ENCODE assay signal across 8 mouse cellular contexts in the genomic region with DNA sequence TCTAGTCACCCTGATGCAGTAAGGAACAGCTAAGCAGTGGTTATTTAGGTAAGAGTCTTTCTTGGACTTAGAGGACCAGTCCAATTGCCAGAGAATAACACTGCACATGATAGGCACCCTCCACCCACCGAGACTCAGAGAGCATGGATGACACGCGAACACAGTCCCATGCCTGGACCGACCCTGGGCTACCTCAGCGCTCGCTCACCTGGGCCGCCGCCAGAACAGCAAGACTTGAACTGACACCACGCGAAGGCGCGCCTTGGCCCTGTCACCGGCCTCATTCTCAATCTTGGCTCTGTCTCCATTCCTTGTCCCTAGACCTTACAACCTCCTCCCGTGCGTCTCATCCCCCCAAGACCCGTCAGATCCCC. TPM values are rescaled to one million over a fixed set of nuclear protein-coding genes. Genes with fewer than 3 reads are reported as not detected.
DNase-seq lines count a peak whose midpoint lies in the region; ATAC-seq and TF ChIP-seq lines count a peak whose summit lies in the region.

No protein-coding gene starts in this region.

- TF ChIP-seq POLR2A in cortical plate, adult 2 months (IDR thresholded peaks at IDR 0.05; ENCODE audit: extremely low read depth, insufficient read depth, low read length) = no peak

- peaks cover 19% of the 10 kb centered on the region for H3K4me1 ChIP-seq in cortical plate, adult 2 months (ENCODE audit: control insufficient read depth, insufficient read depth, low read length)
- peaks cover 37% of the 10 kb centered on the region for H3K4me1 ChIP-seq in liver, embryonic 16.5 days (ENCODE audit: control insufficient read depth, low read depth, low read length)

- peaks cover 2% of the 10 kb centered on the region; the same call in 1 of the 2 replicates for H3K36me3 ChIP-seq in liver, embryonic 16.5 days (ENCODE audit: control insufficient read depth, insufficient read depth)

- H3K9ac ChIP-seq in liver, embryonic 16.5 days (ENCODE audit: low read depth, low read length) = peak overlapping the region; percentile 92

- no peaks in the 10 kb centered on the region for H3K9me3 ChIP-seq in liver, embryonic 16.5 days (replicated peaks; ENCODE audit: control insufficient read depth, low read length)

- no peak overlapping the region for H3K27ac ChIP-seq in cortical plate, adult 2 months (ENCODE audit: insufficient read depth, low read length)
- H3K27ac ChIP-seq in liver, embryonic 16.5 days (ENCODE audit: low read length) = no peak overlapping the region; the same call in 1 of the 2 replicates

- WGBS in liver, embryonic 16.5 days (ENCODE audit: insufficient replicate concordance) = 2% methylated on average over 16 of the region's 16 CpGs

- no peak for TF ChIP-seq CTCF in cortical plate, adult 2 months (IDR thresholded peaks at IDR 0.05; ENCODE audit: extremely low read depth, insufficient read depth, low read length)

- ATAC-seq in liver, embryonic 16.5 days (ENCODE audit: low read depth) = no peak

- no peaks in the 10 kb centered on the region for H3K27me3 ChIP-seq in liver, embryonic 16.5 days (ENCODE audit: control insufficient read depth, insufficient read depth, low read depth, low read length)

- H3K4me2 ChIP-seq in liver, embryonic 16.5 days (ENCODE audit: low read depth, low read length) = peak overlapping the region; percentile 94

- DNase-seq in right cerebral cortex, adult 18-20 months = peak; percentile 48
- no peak for DNase-seq in right cerebral cortex, adult 2 months (ENCODE audit: low spot score in 2 of 2)
- peak; percentile 51 to 69 for DNase-seq in heart, adult 18-20 months
- DNase-seq in kidney, adult 18-20 months = peak; percentile 56
- DNase-seq in ovary, postnatal 36 days (ENCODE audit: low spot score) = peak; percentile 33
- DNase-seq in urinary bladder, postnatal 36 days (ENCODE audit: low spot score in 2 of 2) = peak; percentile 44 to 55

- peak overlapping the region; percentile 68 for H3K4me3 ChIP-seq in cortical plate, adult 2 months (ENCODE audit: insufficient read depth, low read length)
- peak overlapping the region; percentile 91 for H3K4me3 ChIP-seq in liver, embryonic 16.5 days (ENCODE audit: low read depth, low read length)

RNA-seq across cellular contexts. Expression of a gene that starts 1.0 kb away (rescaled TPM):
- polyA plus RNA-seq in cortical plate, adult 2 months (2012; rRNA removed) = 31.6 and 32.4 TPM in 2 replicates
- total RNA-seq in heart, adult 18-20 months (2021) = 10 to 100 TPM; 32.6 to 32.8 TPM
- polyA plus RNA-seq in liver, embryonic 16.5 days (2015; fragmentation: Nextera tagmentation; extraction: Ambion mirVana) = 1.8 and 2.3 TPM in 2 replicates

RNA-seq across cellular contexts. Expression of a gene that starts 39.5 kb away (rescaled TPM):
- 70.3 and 76.6 TPM in 2 replicates for polyA plus RNA-seq in cortical plate, adult 2 months (2012; rRNA removed)
- 10 to 100 TPM; 80.3 to 90.3 TPM for total RNA-seq in heart, adult 18-20 months (2021)
- 392 and 410 TPM in 2 replicates for polyA plus RNA-seq in liver, embryonic 16.5 days (2015; fragmentation: Nextera tagmentation; extraction: Ambion mirVana)

Comparison
In these comparisons a context has a peak if more than half of its experiments do, and no peak if none do; other contexts are left out.
1. DNase-seq: peak in right cerebral cortex, adult 18-20 months (single experiment), heart, adult 18-20 months (2 of 2), kidney, adult 18-20 months (single experiment), ovary, postnatal 36 days (single experiment) and urinary bladder, postnatal 36 days (2 of 2); none in right cerebral cortex, adult 2 months (0 of 2).